Mouse (Mus musculus): Measurements from ENCODE around the gene Akap7. TPM values are rescaled to one million over a fixed set of nuclear protein-coding genes. Genes with fewer than 3 reads are reported as not detected.
"Not testable (repeated sequence)": the region's sequence is repeated elsewhere in the genome, so short reads cannot be mapped to it uniquely, and the experiment has no call there.

The Akap7 gene
- polyA plus RNA-seq, 1 experiment from 2014 or later: 42.0 TPM

DNA sequence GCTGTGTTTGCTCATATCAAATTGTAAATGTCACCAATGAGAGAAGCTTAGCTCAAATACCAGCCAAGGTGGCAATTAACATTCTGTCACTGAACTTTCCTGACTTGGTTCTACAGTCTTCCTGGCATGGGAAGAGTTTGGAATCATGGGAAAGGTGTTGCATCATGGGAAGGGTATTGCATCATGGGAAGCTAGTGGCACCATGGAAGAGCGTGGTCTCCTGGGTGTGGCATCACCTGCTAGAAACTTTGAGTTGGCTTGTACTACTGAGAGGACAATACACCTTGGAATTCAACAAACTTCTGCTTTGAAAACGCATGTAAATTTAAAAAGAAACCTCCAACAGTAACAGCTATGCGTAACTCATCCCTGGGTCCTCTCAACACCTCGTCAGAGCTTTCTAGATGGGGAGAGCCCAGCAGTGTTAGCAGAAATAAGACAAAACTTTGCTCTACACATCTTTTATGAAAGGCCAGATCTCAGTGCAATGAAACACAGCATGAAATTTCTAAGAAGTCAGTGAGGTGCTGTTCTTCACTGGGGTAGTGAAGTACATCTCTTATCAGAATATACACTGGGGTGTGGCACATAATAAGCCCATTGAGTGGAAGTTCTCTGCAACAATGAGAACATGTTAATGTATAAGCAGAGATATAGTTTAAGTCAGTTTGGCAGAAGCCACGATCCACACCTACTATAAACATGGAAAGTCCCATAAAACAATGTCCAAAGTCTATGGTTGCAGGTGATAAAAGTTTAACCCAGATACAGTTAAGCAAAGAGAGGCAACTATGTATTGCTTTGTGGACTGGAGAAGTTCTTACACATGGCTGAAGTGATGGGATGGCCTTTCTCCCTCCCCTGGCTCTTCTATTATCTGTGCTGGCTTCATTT lies 115.2 kb downstream of the Akap7 start:
- 77% methylated on average over 5 of the region's 5 CpGs for WGBS

GRCm38 (mm10) chr10:25191166-25191565 lies 116.5 kb downstream of the Akap7 start:
- no peak for ATAC-seq (ENCODE audit: insufficient number of reproducible peaks, insufficient read depth, low FRiP score, low read depth)
- H3K36me3 ChIP-seq (ENCODE audit: control insufficient read depth, insufficient read depth, low read length): no peaks in the 10 kb centered on the region
- 84% methylated on average over 4 of the region's 4 CpGs for WGBS

More for the DNA sequence above, 115.2 kb downstream of the Akap7 start:
- no peaks in the 10 kb centered on the region for H3K36me3 ChIP-seq (ENCODE audit: control insufficient read depth, insufficient read depth, low read length)
- H3K27ac ChIP-seq (replicated peaks in 1 of 2; ENCODE audit: control insufficient read depth in 1 of 2, insufficient read depth in 1 of 2, low read depth in 2 of 2, low read length in 2 of 2): no peak overlapping the region
- no peak overlapping the region for H3K9ac ChIP-seq (ENCODE audit: low read length)
- peaks cover under 1 to 2% of the 10 kb centered on the region in 2 experiments; a peak in 2 of 4 replicates for H3K4me1 ChIP-seq (ENCODE audit: control insufficient read depth in 2 of 2, insufficient read depth in 2 of 2, low read length in 2 of 2)
- no peak overlapping the region for H3K4me3 ChIP-seq (ENCODE audit: control insufficient read depth in 1 of 2, insufficient read depth in 1 of 2, low read depth in 1 of 2, low read length in 2 of 2)
- ATAC-seq (ENCODE audit: insufficient number of reproducible peaks, insufficient read depth, low FRiP score, low read depth): no peak
- no peaks in the 10 kb centered on the region for H3K27me3 ChIP-seq (ENCODE audit: control insufficient read depth, insufficient read depth, low read length)
- no peaks in the 10 kb centered on the region for H3K9me3 ChIP-seq (ENCODE audit: control insufficient read depth, low read length)
- no peak overlapping the region for H3K4me2 ChIP-seq (ENCODE audit: low read length)

GRCm38 (mm10) chr10:25186240-25186639 lies 121.4 kb downstream of the Akap7 start:
- not testable (repeated sequence) for H3K27me3 ChIP-seq (ENCODE audit: control insufficient read depth, insufficient read depth, low read length); H3K36me3 ChIP-seq (ENCODE audit: control insufficient read depth, insufficient read depth, low read length); H3K4me1 ChIP-seq (ENCODE audit: control insufficient read depth in 2 of 2, insufficient read depth in 2 of 2, low read length in 2 of 2); H3K4me2 ChIP-seq (ENCODE audit: low read length); H3K27ac ChIP-seq (replicated peaks in 1 of 2; ENCODE audit: control insufficient read depth in 1 of 2, insufficient read depth in 1 of 2, low read depth in 2 of 2, low read length in 2 of 2); H3K9me3 ChIP-seq (ENCODE audit: control insufficient read depth, low read length); ATAC-seq (ENCODE audit: insufficient number of reproducible peaks, insufficient read depth, low FRiP score, low read depth); H3K4me3 ChIP-seq (ENCODE audit: control insufficient read depth in 1 of 2, insufficient read depth in 1 of 2, low read depth in 1 of 2, low read length in 2 of 2); H3K9ac ChIP-seq (ENCODE audit: low read length)
- WGBS: 54% methylated on average over 9 of the region's 9 CpGs

More at GRCm38 (mm10) chr10:25191166-25191565, 116.5 kb downstream of the Akap7 start:
- H3K27ac ChIP-seq (replicated peaks in 1 of 2; ENCODE audit: control insufficient read depth in 1 of 2, insufficient read depth in 1 of 2, low read depth in 2 of 2, low read length in 2 of 2): no peak overlapping the region
- no peak overlapping the region for H3K9ac ChIP-seq (ENCODE audit: low read length)
- no peaks in the 10 kb centered on the region for H3K27me3 ChIP-seq (ENCODE audit: control insufficient read depth, insufficient read depth, low read length)
- no peak overlapping the region for H3K4me3 ChIP-seq (ENCODE audit: control insufficient read depth in 1 of 2, insufficient read depth in 1 of 2, low read depth in 1 of 2, low read length in 2 of 2)
- H3K4me1 ChIP-seq (ENCODE audit: control insufficient read depth in 2 of 2, insufficient read depth in 2 of 2, low read length in 2 of 2): no peaks in the 10 kb centered on the region
- H3K4me2 ChIP-seq (ENCODE audit: low read length): no peak overlapping the region
- H3K9me3 ChIP-seq (ENCODE audit: control insufficient read depth, low read length): no peaks in the 10 kb centered on the region

DNA sequence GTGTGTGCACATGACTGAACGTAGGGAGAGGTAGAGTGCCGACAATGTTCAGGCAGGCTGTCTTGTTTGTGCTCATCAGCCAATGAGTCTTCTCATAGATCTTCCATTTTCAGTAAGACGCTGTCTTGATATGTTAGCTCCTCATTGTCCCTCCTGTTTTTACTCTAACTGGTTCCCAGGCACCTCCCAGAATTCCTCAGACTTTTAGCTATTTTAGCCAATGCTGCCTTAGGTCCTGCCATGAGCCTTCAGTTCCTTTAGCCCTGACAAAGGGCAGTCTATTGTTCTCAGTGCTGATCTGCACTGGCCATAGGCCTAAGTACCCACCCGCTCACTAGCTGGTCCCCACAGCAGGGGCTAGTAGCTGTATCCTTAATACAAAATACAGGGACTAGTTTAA lies 122.0 kb downstream of the Akap7 start:
- Histone ChIP-seq H3K27me3 (ENCODE audit: control insufficient read depth, insufficient read depth, low read length) (no peaks in the 10 kb centered on the region), H3K27ac (replicated peaks in 1 of 2; ENCODE audit: control insufficient read depth in 1 of 2, insufficient read depth in 1 of 2, low read depth in 2 of 2, low read length in 2 of 2) (no peak overlapping the region), H3K4me1 (ENCODE audit: control insufficient read depth in 2 of 2, insufficient read depth in 2 of 2, low read length in 2 of 2) (no peaks in the 10 kb centered on the region), H3K36me3 (ENCODE audit: control insufficient read depth, insufficient read depth, low read length) (no peaks in the 10 kb centered on the region), H3K4me3 (ENCODE audit: control insufficient read depth in 1 of 2, insufficient read depth in 1 of 2, low read depth in 1 of 2, low read length in 2 of 2) (no peak overlapping the region), H3K4me2 (ENCODE audit: low read length) (no peak overlapping the region), H3K9ac (ENCODE audit: low read length) (no peak overlapping the region), H3K9me3 (ENCODE audit: control insufficient read depth, low read length) (no peaks in the 10 kb centered on the region)
- no peak for ATAC-seq (ENCODE audit: insufficient number of reproducible peaks, insufficient read depth, low FRiP score, low read depth)
- 92% methylated on average over 4 of the region's 4 CpGs for WGBS

- no peak for ATAC-seq (ENCODE audit: insufficient number of reproducible peaks, insufficient read depth, low FRiP score, low read depth)
- H3K36me3 ChIP-seq (ENCODE audit: control insufficient read depth, insufficient read depth, low read length): no peaks in the 10 kb centered on the region
- no peaks in the 10 kb centered on the region for H3K27me3 ChIP-seq (ENCODE audit: control insufficient read depth, insufficient read depth, low read length)
- H3K9ac ChIP-seq (ENCODE audit: low read length): no peak overlapping the region
- no peaks in the 10 kb centered on the region for H3K4me1 ChIP-seq (ENCODE audit: control insufficient read depth in 2 of 2, insufficient read depth in 2 of 2, low read length in 2 of 2)
- no peaks in the 10 kb centered on the region for H3K9me3 ChIP-seq (ENCODE audit: control insufficient read depth, low read length)
- H3K4me3 ChIP-seq (ENCODE audit: control insufficient read depth in 1 of 2, insufficient read depth in 1 of 2, low read depth in 1 of 2, low read length in 2 of 2): no peak overlapping the region
- no peak overlapping the region for H3K4me2 ChIP-seq (ENCODE audit: low read length)
- 81% methylated on average over 10 of the region's 10 CpGs for WGBS
- H3K27ac ChIP-seq (replicated peaks in 1 of 2; ENCODE audit: control insufficient read depth in 1 of 2, insufficient read depth in 1 of 2, low read depth in 2 of 2, low read length in 2 of 2): no peak overlapping the region
Observed at GRCm38 (mm10) chr10:25184819-25185603, 122.7 kb downstream of the Akap7 start.

DNA sequence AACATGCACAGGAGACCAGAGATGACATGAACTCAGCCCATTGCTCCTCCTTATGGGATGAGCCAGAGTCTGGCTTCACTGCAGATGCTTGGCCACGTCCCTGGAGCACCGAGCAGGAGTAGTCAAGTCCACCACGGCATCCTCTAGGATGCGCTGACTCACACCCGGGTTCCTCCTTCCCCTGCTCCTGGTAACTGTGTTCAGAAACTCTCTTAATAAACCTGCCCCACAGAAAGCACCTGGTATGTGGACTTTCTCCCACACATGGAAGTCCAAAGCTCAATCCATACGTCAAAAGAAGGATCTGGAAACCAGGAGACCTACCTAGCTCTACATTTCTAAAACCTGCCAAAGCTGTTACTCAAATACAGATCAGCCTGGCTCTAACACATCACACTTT lies 124.4 kb downstream of the Akap7 start:
- no peaks in the 10 kb centered on the region for H3K4me1 ChIP-seq (ENCODE audit: control insufficient read depth in 2 of 2, insufficient read depth in 2 of 2, low read length in 2 of 2)
- no peak for ATAC-seq (ENCODE audit: insufficient number of reproducible peaks, insufficient read depth, low FRiP score, low read depth)
- WGBS: 88% methylated on average over 6 of the region's 6 CpGs

GRCm38 (mm10) chr10:25179030-25179429 lies 128.6 kb downstream of the Akap7 start:
- no peaks in the 10 kb centered on the region for H3K27me3 ChIP-seq (ENCODE audit: control insufficient read depth, insufficient read depth, low read length)
- no peak for ATAC-seq (ENCODE audit: insufficient number of reproducible peaks, insufficient read depth, low FRiP score, low read depth)

More for the DNA sequence above, 124.4 kb downstream of the Akap7 start:
- H3K4me3 ChIP-seq (ENCODE audit: control insufficient read depth in 1 of 2, insufficient read depth in 1 of 2, low read depth in 1 of 2, low read length in 2 of 2): no peak overlapping the region
- H3K9ac ChIP-seq (ENCODE audit: low read length): no peak overlapping the region
- H3K27me3 ChIP-seq (ENCODE audit: control insufficient read depth, insufficient read depth, low read length): no peaks in the 10 kb centered on the region
- no peaks in the 10 kb centered on the region for H3K36me3 ChIP-seq (ENCODE audit: control insufficient read depth, insufficient read depth, low read length)
- no peak overlapping the region for H3K27ac ChIP-seq (replicated peaks in 1 of 2; ENCODE audit: control insufficient read depth in 1 of 2, insufficient read depth in 1 of 2, low read depth in 2 of 2, low read length in 2 of 2)
- H3K9me3 ChIP-seq (ENCODE audit: control insufficient read depth, low read length): no peaks in the 10 kb centered on the region
- H3K4me2 ChIP-seq (ENCODE audit: low read length): no peak overlapping the region

More at GRCm38 (mm10) chr10:25179030-25179429, 128.6 kb downstream of the Akap7 start:
- WGBS: 56% methylated on average over 4 of the region's 4 CpGs
- H3K4me1 ChIP-seq (ENCODE audit: control insufficient read depth in 2 of 2, insufficient read depth in 2 of 2, low read length in 2 of 2): no peaks in the 10 kb centered on the region
- H3K4me3 ChIP-seq (ENCODE audit: control insufficient read depth in 1 of 2, insufficient read depth in 1 of 2, low read depth in 1 of 2, low read length in 2 of 2): no peak overlapping the region
- H3K9me3 ChIP-seq (ENCODE audit: control insufficient read depth, low read length): no peaks in the 10 kb centered on the region
- H3K36me3 ChIP-seq (ENCODE audit: control insufficient read depth, insufficient read depth, low read length): no peaks in the 10 kb centered on the region
- H3K27ac ChIP-seq (replicated peaks in 1 of 2; ENCODE audit: control insufficient read depth in 1 of 2, insufficient read depth in 1 of 2, low read depth in 2 of 2, low read length in 2 of 2): no peak overlapping the region
- H3K4me2 ChIP-seq (ENCODE audit: low read length): no peak overlapping the region
- H3K9ac ChIP-seq (ENCODE audit: low read length): no peak overlapping the region

All from heart, embryonic 14.5 days (tissue).